ENCODE assay signal across 9 mouse cellular contexts in genomic region chr5:120836731-120837585, GRCm38 (mm10). TPM values are rescaled to one million over a fixed set of nuclear protein-coding genes. Genes with fewer than 3 reads are reported as not detected.
A peak's percentile ranks its signal among the peaks of the same experiment; 100 is the strongest.
DNase-seq lines count a peak whose midpoint lies in the region; ATAC-seq and TF ChIP-seq lines count a peak whose summit lies in the region.
"Had no signal": no experiment of that assay in that cellular context is flagged by ENCODE, and none has a peak within 500 bp of the region (broad histone marks: within the 10 kb centered on the region; RNA-seq: fewer than 3 reads in every experiment).

No protein-coding gene starts in this region.

- 0 out of 2 replicates have a peak, but pooled peaks cover 5% of the 10 kb centered on the region for H3K4me1 ChIP-seq in forebrain, embryonic 11.5 days (replicated peaks; ENCODE audit: control insufficient read depth, insufficient read depth, low read length)
- H3K4me1 ChIP-seq in forebrain, embryonic 15.5 days, result peaks cover 11% of the 10 kb centered on the region
- no peaks in the 10 kb centered on the region for H3K4me1 ChIP-seq in hindbrain, postnatal 0 days (ENCODE audit: insufficient read depth, low read length)
- no peaks in the 10 kb centered on the region for H3K4me1 ChIP-seq in lung, postnatal 0 days (ENCODE audit: insufficient read depth, low read depth, low read length)
- no peaks in the 10 kb centered on the region for H3K4me1 ChIP-seq in stomach, postnatal 0 days (replicated peaks; ENCODE audit: control insufficient read depth, insufficient read depth)

- H3K36me3 ChIP-seq in forebrain, embryonic 11.5 days (ENCODE audit: control insufficient read depth, insufficient read depth, low read length), result no peaks in the 10 kb centered on the region
- no peaks in the 10 kb centered on the region for H3K36me3 ChIP-seq in forebrain, embryonic 15.5 days
- H3K36me3 ChIP-seq in hindbrain, postnatal 0 days (ENCODE audit: insufficient read depth, low read length), result no peaks in the 10 kb centered on the region
- no peaks in the 10 kb centered on the region for H3K36me3 ChIP-seq in lung, postnatal 0 days (ENCODE audit: insufficient read depth, low read length)
- H3K36me3 ChIP-seq in stomach, postnatal 0 days (ENCODE audit: control insufficient read depth, insufficient read depth, low read length), result no peaks in the 10 kb centered on the region

- no peaks in the 10 kb centered on the region for H3K27me3 ChIP-seq in forebrain, embryonic 11.5 days (ENCODE audit: control insufficient read depth, insufficient read depth, low read length)
- no peaks in the 10 kb centered on the region for H3K27me3 ChIP-seq in forebrain, embryonic 15.5 days
- H3K27me3 ChIP-seq in hindbrain, postnatal 0 days (ENCODE audit: insufficient read depth, low read length), result no peaks in the 10 kb centered on the region
- H3K27me3 ChIP-seq in lung, postnatal 0 days (replicated peaks; ENCODE audit: insufficient read depth, low read length), result no peaks in the 10 kb centered on the region
- no peaks in the 10 kb centered on the region for H3K27me3 ChIP-seq in stomach, postnatal 0 days (ENCODE audit: control insufficient read depth, insufficient read depth, low read length)

- H3K9ac ChIP-seq in forebrain, embryonic 11.5 days (ENCODE audit: low read length), result no peak overlapping the region
- H3K9ac ChIP-seq in forebrain, embryonic 15.5 days (replicated peaks), result no peak overlapping the region
- no peak overlapping the region for H3K9ac ChIP-seq in hindbrain, postnatal 0 days (replicated peaks; ENCODE audit: low read length)
- H3K9ac ChIP-seq in lung, postnatal 0 days (replicated peaks; ENCODE audit: low read depth), result no peak overlapping the region
- H3K9ac ChIP-seq in stomach, postnatal 0 days (ENCODE audit: low read length), result no peak overlapping the region

- 10% methylated on average over 8 of the region's 8 CpGs for WGBS in forebrain, embryonic 11.5 days
- 11% methylated on average over 8 of the region's 8 CpGs for WGBS in forebrain, embryonic 15.5 days
- 8% methylated on average over 8 of the region's 8 CpGs for WGBS in hindbrain, postnatal 0 days
- 11% methylated on average over 8 of the region's 8 CpGs for WGBS in lung, postnatal 0 days
- WGBS in stomach, postnatal 0 days, result 5% methylated on average over 8 of the region's 8 CpGs

- H3K4me3 ChIP-seq in forebrain, embryonic 11.5 days (ENCODE audit: low read depth, low read length), result no peak overlapping the region
- H3K4me3 ChIP-seq in forebrain, embryonic 15.5 days, result no peak overlapping the region
- no peak overlapping the region for H3K4me3 ChIP-seq in hindbrain, postnatal 0 days (ENCODE audit: low read length)
- H3K4me3 ChIP-seq in lung, postnatal 0 days (ENCODE audit: low read depth, low read length), result no peak overlapping the region
- no peak overlapping the region for H3K4me3 ChIP-seq in stomach, postnatal 0 days (ENCODE audit: low read depth, low read length)

- ATAC-seq in forebrain, embryonic 11.5 days (replicated peaks; ENCODE audit: low FRiP score), result peak; percentile 39; the same call in 1 of the 2 replicates
- no peak for ATAC-seq in forebrain, embryonic 15.5 days (replicated peaks)
- no peak for ATAC-seq in hindbrain, postnatal 0 days
- no peak for ATAC-seq in lung, postnatal 0 days
- peak; percentile 15 for ATAC-seq in stomach, postnatal 0 days (ENCODE audit: low FRiP score, low TSS enrichment)

- no peak overlapping the region for H3K4me2 ChIP-seq in forebrain, embryonic 11.5 days (ENCODE audit: low read depth, low read length, severe bottlenecking)
- H3K4me2 ChIP-seq in forebrain, embryonic 15.5 days (replicated peaks), result no peak overlapping the region
- no peak overlapping the region for H3K4me2 ChIP-seq in hindbrain, postnatal 0 days (ENCODE audit: low read depth, low read length)
- H3K4me2 ChIP-seq in lung, postnatal 0 days (replicated peaks; ENCODE audit: low read depth, low read length), result no peak overlapping the region
- H3K4me2 ChIP-seq in stomach, postnatal 0 days (replicated peaks; ENCODE audit: low read depth), result no peak overlapping the region

- TF ChIP-seq CTCF in hindbrain, postnatal 0 days (IDR thresholded peaks at IDR 0.05; ENCODE audit: low read depth), result peak; percentile 79
- peak; percentile 74 for TF ChIP-seq CTCF in lung, postnatal 0 days (IDR thresholded peaks at IDR 0.05)
- TF ChIP-seq CTCF in stomach, postnatal 0 days (IDR thresholded peaks at IDR 0.05; ENCODE audit: low read depth), result peak; percentile 78

- no peak for TF ChIP-seq EP300 in lung, postnatal 0 days (IDR thresholded peaks at IDR 0.05)
- TF ChIP-seq EP300 in stomach, postnatal 0 days (optimal IDR thresholded peaks at IDR 0.05), result no peak

- no peak overlapping the region for H3K27ac ChIP-seq in forebrain, embryonic 11.5 days (ENCODE audit: low read depth, low read length)
- H3K27ac ChIP-seq in forebrain, embryonic 15.5 days (replicated peaks), result no peak overlapping the region
- H3K27ac ChIP-seq in hindbrain, postnatal 0 days, result no peak overlapping the region
- H3K27ac ChIP-seq in lung, postnatal 0 days (ENCODE audit: low read length), result no peak overlapping the region
- no peak overlapping the region for H3K27ac ChIP-seq in stomach, postnatal 0 days (replicated peaks)

- DNase-seq in forebrain, embryonic 11.5 days (ENCODE audit: low spot score), result peak; percentile 76
- peak; percentile 13 for DNase-seq in ovary, postnatal 36 days (ENCODE audit: low spot score)
- DNase-seq in ovary, postnatal 10 days (ENCODE audit: low spot score), result no peak
- peak; percentile 34 for DNase-seq in c-Kit-positive CD71-positive TER-119-positive erythroid progenitor cells, embryonic 14.5 days (ENCODE audit: low spot score)
- peak; percentile 54 for DNase-seq in hindbrain, postnatal 0 days (ENCODE audit: low spot score)
- DNase-seq in lung, postnatal 0 days (ENCODE audit: low spot score), result peak; percentile 48
- DNase-seq in stomach, postnatal 0 days (ENCODE audit: low spot score), result peak; percentile 58

- no peaks in the 10 kb centered on the region for H3K9me3 ChIP-seq in forebrain, embryonic 11.5 days (ENCODE audit: control insufficient read depth, low read length)
- no peaks in the 10 kb centered on the region for H3K9me3 ChIP-seq in forebrain, embryonic 15.5 days
- no peaks in the 10 kb centered on the region for H3K9me3 ChIP-seq in hindbrain, postnatal 0 days (ENCODE audit: low read length)
- H3K9me3 ChIP-seq in lung, postnatal 0 days (ENCODE audit: low read length), result no peaks in the 10 kb centered on the region
- H3K9me3 ChIP-seq in stomach, postnatal 0 days (ENCODE audit: control insufficient read depth, low read length), result no peaks in the 10 kb centered on the region

RNA-seq across cellular contexts. Expression of gene Oas1f, which starts 10.2 kb away (rescaled TPM):
- not detected in 2 replicates for polyA plus RNA-seq in forebrain, embryonic 11.5 days (2014; fragmentation: Nextera tagmentation; extraction: Ambion mirVana)
- not detected in 2 replicates for polyA plus RNA-seq in forebrain, embryonic 15.5 days (2015; fragmentation: Nextera tagmentation; extraction: Ambion mirVana)
- total RNA-seq in hindbrain, postnatal 0 days (2014; rRNA removed), result not detected in 2 replicates
- not detected in 2 replicates for polyA plus RNA-seq in hindbrain, postnatal 0 days (2015; fragmentation: Nextera tagmentation; extraction: Ambion mirVana)
- not detected in 2 replicates for polyA plus RNA-seq in lung, postnatal 0 days (2015; fragmentation: Nextera tagmentation; extraction: Ambion mirVana)
- polyA plus RNA-seq in stomach, postnatal 0 days (2015; fragmentation: Nextera tagmentation; extraction: Ambion mirVana), result not detected in 2 replicates
- total RNA-seq: left cerebral cortex, postnatal 25 days had no signal

RNA-seq across cellular contexts. Expression of gene Oas1h, which starts 24.3 kb away (rescaled TPM):
- not detected in 2 replicates for polyA plus RNA-seq in forebrain, embryonic 11.5 days (2014; fragmentation: Nextera tagmentation; extraction: Ambion mirVana)
- not detected in 2 replicates for polyA plus RNA-seq in forebrain, embryonic 15.5 days (2015; fragmentation: Nextera tagmentation; extraction: Ambion mirVana)
- total RNA-seq in hindbrain, postnatal 0 days (2014; rRNA removed), result not detected in 2 replicates
- not detected in 2 replicates for polyA plus RNA-seq in hindbrain, postnatal 0 days (2015; fragmentation: Nextera tagmentation; extraction: Ambion mirVana)
- polyA plus RNA-seq in lung, postnatal 0 days (2015; fragmentation: Nextera tagmentation; extraction: Ambion mirVana), result not detected in 2 replicates
- polyA plus RNA-seq in stomach, postnatal 0 days (2015; fragmentation: Nextera tagmentation; extraction: Ambion mirVana), result not detected in 2 replicates
- total RNA-seq: left cerebral cortex, postnatal 25 days had no signal

RNA-seq across cellular contexts. Expression of gene Oas1c, which starts 24.6 kb away (rescaled TPM):
- polyA plus RNA-seq in forebrain, embryonic 11.5 days (2014; fragmentation: Nextera tagmentation; extraction: Ambion mirVana), result 0.36 TPM in 1 of 2 replicates, not detected in the other
- polyA plus RNA-seq in forebrain, embryonic 15.5 days (2015; fragmentation: Nextera tagmentation; extraction: Ambion mirVana), result 0.20 and 0.41 TPM in 2 replicates
- 0.58 and 1.2 TPM in 2 replicates for total RNA-seq in hindbrain, postnatal 0 days (2014; rRNA removed)
- polyA plus RNA-seq in hindbrain, postnatal 0 days (2015; fragmentation: Nextera tagmentation; extraction: Ambion mirVana), result 0.61 and 0.64 TPM in 2 replicates
- polyA plus RNA-seq in lung, postnatal 0 days (2015; fragmentation: Nextera tagmentation; extraction: Ambion mirVana), result 1.5 and 1.7 TPM in 2 replicates
- polyA plus RNA-seq in stomach, postnatal 0 days (2015; fragmentation: Nextera tagmentation; extraction: Ambion mirVana), result 1.1 and 1.2 TPM in 2 replicates

RNA-seq across cellular contexts. Expression of gene Oas1e, which starts 41.6 kb away (rescaled TPM):
- not detected in 2 replicates for polyA plus RNA-seq in forebrain, embryonic 11.5 days (2014; fragmentation: Nextera tagmentation; extraction: Ambion mirVana)
- 0.26 TPM in 1 of 2 replicates, not detected in the other for polyA plus RNA-seq in forebrain, embryonic 15.5 days (2015; fragmentation: Nextera tagmentation; extraction: Ambion mirVana)
- total RNA-seq in hindbrain, postnatal 0 days (2014; rRNA removed), result 0.26 TPM in 1 of 2 replicates, not detected in the other
- polyA plus RNA-seq in hindbrain, postnatal 0 days (2015; fragmentation: Nextera tagmentation; extraction: Ambion mirVana), result 0.42 and 0.90 TPM in 2 replicates
- polyA plus RNA-seq in lung, postnatal 0 days (2015; fragmentation: Nextera tagmentation; extraction: Ambion mirVana), result 0.30 and 0.60 TPM in 2 replicates
- not detected in 2 replicates for polyA plus RNA-seq in stomach, postnatal 0 days (2015; fragmentation: Nextera tagmentation; extraction: Ambion mirVana)
- total RNA-seq: left cerebral cortex, postnatal 25 days had no signal

RNA-seq across cellular contexts. Expression of gene Oas1g, which starts 50.5 kb away (rescaled TPM):
- not detected in 2 replicates for polyA plus RNA-seq in forebrain, embryonic 11.5 days (2014; fragmentation: Nextera tagmentation; extraction: Ambion mirVana)
- polyA plus RNA-seq in forebrain, embryonic 15.5 days (2015; fragmentation: Nextera tagmentation; extraction: Ambion mirVana), result 0.09 and 0.23 TPM in 2 replicates
- 1.4 TPM in 1 of 2 replicates, not detected in the other for total RNA-seq in hindbrain, postnatal 0 days (2014; rRNA removed)
- polyA plus RNA-seq in hindbrain, postnatal 0 days (2015; fragmentation: Nextera tagmentation; extraction: Ambion mirVana), result 0.26 and 0.44 TPM in 2 replicates
- polyA plus RNA-seq in lung, postnatal 0 days (2015; fragmentation: Nextera tagmentation; extraction: Ambion mirVana), result 0.94 and 1.1 TPM in 2 replicates
- polyA plus RNA-seq in stomach, postnatal 0 days (2015; fragmentation: Nextera tagmentation; extraction: Ambion mirVana), result 4.7 and 5.1 TPM in 2 replicates

Comparison
In these comparisons a context has a peak if more than half of its experiments do, and no peak if none do; other contexts are left out.
1. ATAC-seq: peak in forebrain, embryonic 11.5 days (single experiment) and stomach, postnatal 0 days (single experiment); none in forebrain, embryonic 15.5 days (single experiment), hindbrain, postnatal 0 days (single experiment) and lung, postnatal 0 days (single experiment).
2. Peak in every context shown above with its lines, with median percentiles within 50 percentile points of each other: CTCF ChIP-seq.